Mouse (Mus musculus): ENCODE measurements around the gene Tasp1. TPM values are rescaled to one million over a fixed set of nuclear protein-coding genes. Genes with fewer than 3 reads are reported as not detected.
"Not testable (repeated sequence)": the region's sequence is repeated elsewhere in the genome, so short reads cannot be mapped to it uniquely, and the experiment has no call there.

Tasp1 gene
- polyA plus RNA-seq, 1 experiment from 2014 or later = 13.3 TPM

DNA sequence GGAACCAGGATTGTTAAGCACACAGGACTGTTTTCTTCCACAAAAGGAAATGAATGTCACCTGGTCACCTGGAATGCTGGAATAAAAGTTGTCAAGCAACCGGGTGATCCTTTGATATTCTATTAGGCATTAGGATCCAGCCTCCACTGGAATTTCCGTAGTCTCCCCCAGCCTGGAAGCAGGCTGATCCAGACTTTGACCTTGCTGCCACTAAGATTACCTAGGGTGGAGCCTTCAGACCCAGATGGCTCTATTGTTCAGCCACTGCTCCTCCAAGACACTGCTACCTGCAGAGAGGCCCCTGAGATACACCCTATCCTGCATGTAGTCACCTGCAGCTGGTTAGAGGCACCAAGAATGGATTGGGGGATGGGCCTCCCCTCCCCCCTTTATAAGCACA is 192.8 kb downstream of the Tasp1 start:
- H3K4me2 ChIP-seq = no peak overlapping the region
- ATAC-seq (ENCODE audit: low read depth) = no peak
- no peak overlapping the region for H3K9ac ChIP-seq
- no peaks in the 10 kb centered on the region for H3K27me3 ChIP-seq
- no peaks in the 10 kb centered on the region for H3K9me3 ChIP-seq
- whole genome bisulfite sequencing = 59% methylated on average over 2 of the region's 2 CpGs
- no peaks in the 10 kb centered on the region for H3K36me3 ChIP-seq
- 0 out of 2 replicates have a peak, but pooled peaks cover 8% of the 10 kb centered on the region for H3K4me1 ChIP-seq (replicated peaks)
- no peak overlapping the region for H3K4me3 ChIP-seq
- no peak overlapping the region for H3K27ac ChIP-seq (replicated peaks)

- H3K4me3 ChIP-seq; H3K9ac ChIP-seq; H3K4me1 ChIP-seq (replicated peaks); H3K27ac ChIP-seq (replicated peaks); H3K9me3 ChIP-seq; H3K36me3 ChIP-seq; ATAC-seq (ENCODE audit: low read depth); H3K4me2 ChIP-seq; H3K27me3 ChIP-seq: not testable (repeated sequence)
- WGBS = 99% methylated on average over 2 of the region's 2 CpGs
Observed at GRCm38 (mm10) chr2:139869071-139869470, 197.5 kb downstream of the Tasp1 start.

DNA sequence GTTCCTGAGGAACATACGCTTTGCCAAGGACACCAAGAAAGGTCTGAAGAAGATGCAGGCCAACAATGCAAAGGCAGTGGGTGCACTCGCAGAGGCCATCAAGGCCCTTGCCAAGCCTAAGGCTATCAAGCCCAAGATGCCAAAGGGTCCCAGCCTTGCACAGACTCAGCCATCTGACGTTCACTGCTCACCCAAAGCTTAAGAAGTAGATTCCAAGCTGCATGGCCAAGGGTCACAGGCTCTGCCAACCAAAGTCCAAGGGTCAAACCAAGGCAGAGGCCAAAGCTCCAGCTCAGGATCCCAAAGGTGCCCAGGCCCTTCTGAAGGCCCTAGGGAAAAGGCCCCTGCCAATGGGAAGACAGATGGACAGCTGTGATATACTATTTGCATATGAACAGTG is 203.2 kb downstream of the Tasp1 start:
- ATAC-seq (ENCODE audit: low read depth); H3K4me2 ChIP-seq; H3K27ac ChIP-seq (replicated peaks); H3K9me3 ChIP-seq; H3K27me3 ChIP-seq; H3K36me3 ChIP-seq; H3K4me1 ChIP-seq (replicated peaks); H3K9ac ChIP-seq; H3K4me3 ChIP-seq: not testable (repeated sequence)
- 98% methylated on average over 3 of the region's 3 CpGs for WGBS

DNA sequence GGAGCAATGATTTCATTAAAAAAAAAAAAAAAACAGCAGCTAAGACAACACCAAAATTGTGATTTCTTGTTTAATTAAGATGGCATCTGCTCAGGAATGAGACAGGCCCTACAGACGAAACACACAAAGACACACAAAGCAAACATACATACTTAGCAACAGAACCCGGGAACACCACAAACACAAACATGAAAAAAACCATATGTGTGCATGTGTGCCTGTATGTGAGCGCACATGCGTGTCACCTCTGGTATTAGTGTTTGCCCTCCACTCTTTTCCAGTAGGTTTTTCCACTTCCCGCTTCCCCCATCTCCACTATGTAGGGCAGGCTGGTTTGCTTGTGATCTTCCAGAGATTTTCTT is 206.5 kb downstream of the Tasp1 start:
- Histone ChIP-seq H3K36me3 (no peaks in the 10 kb centered on the region), H3K4me3 (no peak overlapping the region), H3K27me3 (no peaks in the 10 kb centered on the region), H3K9me3 (no peaks in the 10 kb centered on the region), H3K27ac (replicated peaks) (no peak overlapping the region), H3K9ac (no peak overlapping the region), H3K4me2 (no peak overlapping the region), H3K4me1 (replicated peaks) (no peaks in the 10 kb centered on the region)
- WGBS = 95% methylated on average over 5 of the region's 5 CpGs
- no peak for ATAC-seq (ENCODE audit: low read depth)

- Histone ChIP-seq H3K27me3 (no peaks in the 10 kb centered on the region), H3K9me3 (no peaks in the 10 kb centered on the region), H3K27ac (replicated peaks) (no peak overlapping the region), H3K9ac (no peak overlapping the region), H3K4me1 (replicated peaks) (no peaks in the 10 kb centered on the region), H3K36me3 (no peaks in the 10 kb centered on the region), H3K4me3 (no peak overlapping the region), H3K4me2 (no peak overlapping the region)
- no peak for ATAC-seq (ENCODE audit: low read depth)
- 47% methylated on average over 3 of the region's 3 CpGs for WGBS
Observed at GRCm38 (mm10) chr2:139859424-139860132, 207.0 kb downstream of the Tasp1 start.

DNA sequence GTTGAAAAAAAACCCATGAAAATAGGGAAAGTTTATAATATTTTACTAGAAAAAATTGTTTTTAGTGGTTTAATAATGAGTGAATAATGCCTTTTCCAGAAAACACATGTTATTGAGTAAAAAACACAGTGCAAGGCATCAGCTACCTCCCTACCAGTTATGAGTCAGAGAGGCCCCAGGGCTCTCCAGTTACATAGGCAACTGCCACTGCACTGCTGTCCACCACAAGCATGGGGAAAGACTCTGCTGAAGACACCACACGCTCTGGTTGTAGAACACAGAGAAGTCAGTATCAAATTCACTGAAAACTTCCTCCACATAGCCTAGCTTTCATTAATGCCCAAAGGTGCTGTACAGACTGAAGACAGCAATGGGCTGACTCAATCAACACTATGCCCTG is 217.0 kb downstream of the Tasp1 start:
- Histone ChIP-seq H3K4me2 (no peak overlapping the region), H3K27me3 (no peaks in the 10 kb centered on the region), H3K4me3 (no peak overlapping the region), H3K36me3 (no peaks in the 10 kb centered on the region), H3K9ac (no peak overlapping the region), H3K4me1 (replicated peaks) (no peaks in the 10 kb centered on the region), H3K9me3 (no peaks in the 10 kb centered on the region), H3K27ac (replicated peaks) (no peak overlapping the region)
- no peak for ATAC-seq (ENCODE audit: low read depth)
- WGBS = 88% methylated on average over 1 of the region's 1 CpGs

DNA sequence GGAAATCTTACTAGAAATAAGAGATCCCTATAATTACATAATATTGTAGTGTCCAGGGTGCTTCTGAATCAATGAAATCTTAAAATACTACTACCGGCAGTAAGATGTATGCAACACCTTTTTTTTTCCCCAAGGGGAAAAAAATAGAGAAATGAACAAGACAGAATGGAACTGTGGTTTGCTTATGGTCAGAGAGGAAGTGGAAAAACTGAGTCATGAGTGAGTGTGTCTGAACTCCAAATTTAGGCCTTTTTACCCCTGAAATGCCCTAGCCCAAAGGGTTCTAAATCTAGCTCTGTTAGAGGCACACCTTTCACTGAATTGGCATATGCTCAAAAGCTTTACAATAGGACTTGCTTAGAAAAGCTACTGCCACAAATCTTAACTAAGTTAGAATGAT is 225.2 kb downstream of the Tasp1 start:
- ATAC-seq (ENCODE audit: low read depth) = no peak
- Histone ChIP-seq H3K4me2 (no peak overlapping the region), H3K27me3 (no peaks in the 10 kb centered on the region), H3K4me1 (replicated peaks) (no peaks in the 10 kb centered on the region), H3K27ac (replicated peaks) (no peak overlapping the region), H3K4me3 (no peak overlapping the region), H3K9ac (no peak overlapping the region), H3K9me3 (no peaks in the 10 kb centered on the region), H3K36me3 (no peaks in the 10 kb centered on the region)
- WGBS = 60% methylated on average over 1 of the region's 1 CpGs

GRCm38 (mm10) chr2:139840941-139841340 is 225.7 kb downstream of the Tasp1 start:
- no peak overlapping the region for H3K9ac ChIP-seq
- no peaks in the 10 kb centered on the region for H3K27me3 ChIP-seq
- no peak overlapping the region for H3K4me2 ChIP-seq
- no peak overlapping the region for H3K4me3 ChIP-seq
- 77% methylated on average over 5 of the region's 5 CpGs for WGBS
- no peak for ATAC-seq (ENCODE audit: low read depth)
- H3K27ac ChIP-seq (replicated peaks) = no peak overlapping the region
- H3K4me1 ChIP-seq (replicated peaks) = no peaks in the 10 kb centered on the region
- no peaks in the 10 kb centered on the region for H3K36me3 ChIP-seq
- no peaks in the 10 kb centered on the region for H3K9me3 ChIP-seq

DNA sequence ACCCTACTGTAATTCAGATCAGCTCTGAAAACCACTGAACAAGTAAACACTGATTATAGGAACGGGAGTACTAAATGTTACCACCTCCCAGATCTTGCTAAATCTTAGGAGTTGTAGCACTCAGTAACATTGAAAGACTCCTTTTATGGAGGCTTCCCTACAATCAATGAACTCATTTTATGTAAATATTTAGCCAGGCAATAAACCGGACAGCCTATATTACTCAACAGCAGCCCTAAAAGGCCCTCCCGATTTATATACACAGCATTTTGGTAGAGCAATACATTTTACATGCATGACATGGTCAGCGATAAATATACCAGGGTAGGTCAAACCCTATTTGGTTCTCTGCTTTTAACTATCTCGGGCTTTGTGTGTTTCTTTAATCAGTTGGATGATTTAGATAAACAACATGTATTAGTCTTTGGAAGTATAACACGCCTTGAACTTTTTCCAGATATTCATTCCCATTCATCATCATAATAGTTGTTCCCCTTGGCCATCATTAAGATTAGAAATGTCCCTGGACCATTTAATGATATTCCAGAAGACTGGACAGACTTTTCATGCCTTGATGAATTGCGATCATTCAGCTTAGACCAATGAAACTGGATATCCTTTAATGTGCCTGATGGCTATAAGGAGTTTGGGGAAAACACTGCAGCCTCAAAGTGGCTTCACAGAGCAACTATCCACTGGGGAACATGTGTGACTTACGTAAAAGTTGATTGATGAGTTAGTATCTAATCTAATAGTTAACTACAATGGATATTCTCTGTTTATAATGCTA is 244.8 kb downstream of the Tasp1 start:
- 0 out of 2 replicates have a peak, but pooled peaks cover 2% of the 10 kb centered on the region for H3K9me3 ChIP-seq
- ATAC-seq (ENCODE audit: low read depth) = no peak
- 85% methylated on average over 8 of the region's 8 CpGs for WGBS
- H3K4me1 ChIP-seq (replicated peaks) = no peaks in the 10 kb centered on the region
- H3K4me3 ChIP-seq = no peak overlapping the region
- H3K9ac ChIP-seq = no peak overlapping the region
- no peak overlapping the region for H3K27ac ChIP-seq (replicated peaks)
- H3K36me3 ChIP-seq = no peaks in the 10 kb centered on the region
- no peaks in the 10 kb centered on the region for H3K27me3 ChIP-seq
- no peak overlapping the region for H3K4me2 ChIP-seq

GRCm38 (mm10) chr2:139817275-139817674 is 249.3 kb downstream of the Tasp1 start:
- no peaks in the 10 kb centered on the region for H3K36me3 ChIP-seq
- no peak overlapping the region for H3K4me3 ChIP-seq
- no peak overlapping the region for H3K27ac ChIP-seq (replicated peaks)
- no peak overlapping the region for H3K9ac ChIP-seq
- 85% methylated on average over 3 of the region's 3 CpGs for WGBS
- H3K4me1 ChIP-seq (replicated peaks) = no peaks in the 10 kb centered on the region
- H3K4me2 ChIP-seq = no peak overlapping the region
- no peak for ATAC-seq (ENCODE audit: low read depth)
- H3K9me3 ChIP-seq = no peaks in the 10 kb centered on the region
- H3K27me3 ChIP-seq = no peaks in the 10 kb centered on the region

DNA sequence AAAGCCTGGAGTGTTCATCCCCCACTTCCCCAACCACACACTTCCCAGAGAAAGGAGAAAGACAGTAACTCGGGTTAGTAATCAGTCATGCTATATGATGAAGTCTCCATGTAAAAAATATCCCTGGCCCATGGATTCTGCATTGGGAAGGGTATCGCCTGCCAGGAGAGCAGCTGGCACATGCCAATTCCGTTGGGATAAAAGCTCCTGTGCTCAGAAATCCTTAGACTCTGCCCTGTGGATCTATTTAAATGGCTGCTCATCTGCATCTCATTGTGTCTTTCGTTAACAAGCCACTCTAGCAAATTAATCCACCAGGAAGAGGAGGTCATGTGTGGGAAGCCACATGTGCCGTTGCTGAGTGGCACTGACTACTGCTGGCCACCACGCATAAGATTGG is 258.7 kb downstream of the Tasp1 start:
- WGBS = 71% methylated on average over 6 of the region's 6 CpGs
- Histone ChIP-seq H3K27ac (replicated peaks) (no peak overlapping the region), H3K36me3 (no peaks in the 10 kb centered on the region), H3K4me1 (replicated peaks) (no peaks in the 10 kb centered on the region), H3K9me3 (no peaks in the 10 kb centered on the region), H3K9ac (no peak overlapping the region), H3K4me2 (no peak overlapping the region), H3K4me3 (no peak overlapping the region), H3K27me3 (no peaks in the 10 kb centered on the region)
- no peak for ATAC-seq (ENCODE audit: low read depth)

DNA sequence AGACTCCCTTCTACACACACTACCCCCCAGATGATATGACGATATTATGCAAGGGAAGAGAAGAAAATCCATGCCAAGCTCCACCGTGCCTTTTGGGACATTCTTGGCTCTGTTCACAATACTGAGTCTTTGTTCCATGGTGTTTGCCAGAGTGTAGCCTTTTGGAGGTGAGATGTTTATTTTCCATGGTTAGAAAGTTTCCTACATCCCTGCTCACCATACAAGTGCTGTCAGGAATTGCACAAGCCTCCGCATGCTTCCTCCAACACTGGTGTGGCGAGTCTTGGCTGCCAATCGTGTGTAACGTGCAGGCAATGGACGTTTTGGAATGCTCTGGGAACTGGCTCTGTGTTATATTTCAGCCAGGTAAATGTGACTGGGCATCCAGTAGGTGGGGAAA is 262.6 kb downstream of the Tasp1 start:
- H3K36me3 ChIP-seq = no peaks in the 10 kb centered on the region
- no peak overlapping the region for H3K4me2 ChIP-seq
- H3K9ac ChIP-seq = no peak overlapping the region
- no peak overlapping the region for H3K27ac ChIP-seq (replicated peaks)
- H3K9me3 ChIP-seq = no peaks in the 10 kb centered on the region
- H3K4me3 ChIP-seq = no peak overlapping the region
- H3K27me3 ChIP-seq = no peaks in the 10 kb centered on the region
- no peak for ATAC-seq (ENCODE audit: low read depth)
- WGBS = 85% methylated on average over 7 of the region's 7 CpGs
- no peaks in the 10 kb centered on the region for H3K4me1 ChIP-seq (replicated peaks)

Measured in neural tube, embryonic 13.5 days (tissue).